ENCODE assay signal across 8 mouse cellular contexts in the genomic region with DNA sequence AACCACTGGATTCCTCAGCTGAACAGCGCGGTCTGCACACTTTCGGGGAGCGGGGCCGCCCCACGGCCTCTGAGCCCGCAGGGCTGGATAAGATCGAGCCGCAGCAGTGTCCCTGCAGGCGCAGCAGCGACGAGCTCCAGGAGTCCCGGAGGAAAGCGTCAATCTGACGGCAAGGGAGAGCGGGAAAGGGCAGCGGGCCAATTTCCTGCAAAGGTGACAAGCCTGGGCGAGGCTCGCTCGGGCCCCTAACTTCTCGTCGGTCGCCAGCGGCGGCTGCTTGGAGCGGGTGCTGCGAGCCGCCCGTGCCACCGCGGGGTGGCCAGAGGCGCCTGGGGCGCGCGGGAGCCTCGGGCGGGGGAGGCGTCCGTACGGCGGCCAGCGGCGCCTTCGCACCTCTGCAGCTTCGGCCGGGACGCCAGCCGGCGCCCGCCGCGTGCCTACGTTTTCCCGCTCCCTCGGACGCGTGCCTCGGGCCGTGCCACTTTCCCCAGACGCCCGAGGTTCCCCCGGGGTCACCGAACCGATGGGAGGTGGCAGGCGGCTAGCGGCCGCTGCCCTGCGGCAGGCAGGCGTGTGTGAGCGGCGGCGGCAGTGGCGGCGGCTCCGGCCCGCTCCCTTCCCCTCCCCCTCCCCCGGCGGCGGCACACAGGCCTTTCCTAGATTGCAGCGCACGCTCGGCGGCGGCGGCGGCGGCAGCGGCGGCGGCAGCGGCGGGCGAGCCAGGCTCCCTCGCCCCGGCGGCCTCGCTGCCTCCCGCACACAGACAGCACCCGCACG. TPM values are rescaled to one million over a fixed set of nuclear protein-coding genes. Genes with fewer than 3 reads are reported as not detected.
DNase-seq lines count a peak whose midpoint lies in the region; ATAC-seq and TF ChIP-seq lines count a peak whose summit lies in the region.

No protein-coding gene starts in this region.

- DNase-seq in adrenal gland, adult 18-20 months (ENCODE audit: low spot score in 2 of 2) = peak; percentile 49 to 50
- peak; percentile 55 for DNase-seq in cerebellum, adult 9-11 months
- peak; percentile 52 for DNase-seq in gastrocnemius, adult 2 months
- DNase-seq in hindbrain, postnatal 0 days (ENCODE audit: low spot score) = peak; percentile 63
- peak; percentile 10 to 30 for DNase-seq in left cerebral cortex, adult 8-10 months (ENCODE audit: low spot score in 2 of 2)
- DNase-seq in right cerebral cortex, postnatal 36 days (ENCODE audit: low spot score in 2 of 2) = peak; percentile 5 to 18

- peak overlapping the region; percentile 58 for H3K4me2 ChIP-seq in hindbrain, postnatal 0 days (ENCODE audit: low read depth, low read length)

- peak overlapping the region; percentile 73 for H3K4me3 ChIP-seq in gastrocnemius, adult 2 months
- H3K4me3 ChIP-seq in hindbrain, postnatal 0 days (ENCODE audit: low read length) = peak overlapping the region; percentile 58

- intact Hi-C loops in gastrocnemius, adult 2 months (cut with DNase I) = no loop called here

- H3K36me3 ChIP-seq in hindbrain, postnatal 0 days (ENCODE audit: insufficient read depth, low read length) = no peaks in the 10 kb centered on the region

- no peaks in the 10 kb centered on the region for H3K27me3 ChIP-seq in hindbrain, postnatal 0 days (ENCODE audit: insufficient read depth, low read length)

- peak; percentile 45; the same call in 1 of the 2 replicates for ATAC-seq in hindbrain, postnatal 0 days
- 0 out of 2 replicates have a peak, but pooled peaks have one; percentile 52 for ATAC-seq in megakaryocyte-erythroid progenitor cell, adult 5-6 weeks (replicated peaks; ENCODE audit: low FRiP score, low TSS enrichment, poor library complexity, severe bottlenecking)
- no peak for ATAC-seq in erythroblast, adult 5-6 weeks (replicated peaks; ENCODE audit: low FRiP score, poor library complexity, severe bottlenecking)

- no peak for TF ChIP-seq CTCF in gastrocnemius, adult 2 months (IDR thresholded peaks at IDR 0.05)
- no peak for TF ChIP-seq CTCF in hindbrain, postnatal 0 days (IDR thresholded peaks at IDR 0.05; ENCODE audit: low read depth)

- no peak overlapping the region for H3K27ac ChIP-seq in gastrocnemius, adult 2 months
- peak overlapping the region; percentile 93 for H3K27ac ChIP-seq in hindbrain, postnatal 0 days

- 29% methylated on average over 52 of the region's 100 CpGs for WGBS in hindbrain, postnatal 0 days

- peak overlapping the region; percentile 76 for H3K9ac ChIP-seq in hindbrain, postnatal 0 days (replicated peaks; ENCODE audit: low read length)

- H3K4me1 ChIP-seq in hindbrain, postnatal 0 days (ENCODE audit: insufficient read depth, low read length) = no peaks in the 10 kb centered on the region

- no peaks in the 10 kb centered on the region for H3K9me3 ChIP-seq in hindbrain, postnatal 0 days (ENCODE audit: low read length)

RNA-seq across cellular contexts. Expression of a gene that starts 1.2 kb away (rescaled TPM):
- total RNA-seq in adrenal gland, adult 18-20 months (2021) = 1 to 10 TPM; 6.1 to 8.6 TPM
- under 1 TPM; 0.03 to 0.08 TPM for total RNA-seq in gastrocnemius, adult 2 months (2021)
- 30.1 and 30.7 TPM in 2 replicates for total RNA-seq in hindbrain, postnatal 0 days (2014; rRNA removed)
- polyA plus RNA-seq in hindbrain, postnatal 0 days (2015; fragmentation: Nextera tagmentation; extraction: Ambion mirVana) = 14.3 and 15.3 TPM in 2 replicates
- total RNA-seq in left cerebral cortex, adult 8-10 months (2022) = 10 to 100 TPM; 21.6 to 25.3 (median 23.3) TPM
- total RNA-seq in megakaryocyte-erythroid progenitor cell, adult 5-6 weeks (2014; fragmentation: Nextera tagmentation) = not detected in 2 replicates
- total RNA-seq in megakaryocyte-erythroid progenitor cell, adult 5-6 weeks (2017) = not detected in 2 replicates
- not detected in 2 replicates for total RNA-seq in erythroblast, adult 5-6 weeks (2015; ENCODE audit: low replicate concordance)
- under 0.01 TPM in 1 of 2 replicates, not detected in the other for total RNA-seq in erythroblast, adult 5-6 weeks (2017; ENCODE audit: low replicate concordance)

Comparison
In these comparisons a context has a peak if more than half of its experiments do, and no peak if none do; other contexts are left out.
1. DNase-seq: peak in every context shown above with its lines; median percentile 63 in hindbrain, postnatal 0 days; 55 in cerebellum, adult 9-11 months; 52 in gastrocnemius, adult 2 months; 50 in adrenal gland, adult 18-20 months; 20 in left cerebral cortex, adult 8-10 months; 12 in right cerebral cortex, postnatal 36 days.
2. RNA of a gene that starts 1.2 kb away (total RNA-seq): 30.1 to 30.7 TPM in hindbrain, postnatal 0 days, 21.6 to 25.3 TPM in left cerebral cortex, adult 8-10 months and 6.1 to 8.6 TPM in adrenal gland, adult 18-20 months; 0.03 to 0.08 TPM in gastrocnemius, adult 2 months, not detected in megakaryocyte-erythroid progenitor cell, adult 5-6 weeks and under 0.01 TPM in erythroblast, adult 5-6 weeks; every median in the first group is over 4 times any median in the second.